Mouse (Mus musculus) liver, adult 2 months (tissue): ENCODE data around the gene Itsn1. TPM values are rescaled to one million over a fixed set of nuclear protein-coding genes. Genes with fewer than 3 reads are reported as not detected.

ENCODE experiments used
- DNase-seq: peaks from one replicate; pipeline ENCODE4 v3.0.0-alpha.2; 2011; ENCODE audit warnings: low read depth, low spot score; ENCODE audit errors: extremely low read depth
- H3K27ac ChIP-seq: fragments of 200-500 bp; replicated peaks from 2 replicates; pipeline ENCODE4 v1.5.1; 2012; ENCODE audit warnings: low read depth, mild to moderate bottlenecking, control low read depth, inconsistent platforms, low read length; ENCODE audit not compliant: insufficient read depth
- H3K27me3 ChIP-seq: fragments of 200-500 bp; 2 replicates; pipeline ENCODE4 v1.6.1; 2012; ENCODE audit warnings: mild to moderate bottlenecking, moderate library complexity, low read length, inconsistent platforms; ENCODE audit not compliant: control insufficient read depth, insufficient read depth
- H3K36me3 ChIP-seq: fragments of 200-500 bp; 2 replicates; pipeline ENCODE4 v1.6.1; 2012; ENCODE audit warnings: low read length, inconsistent platforms; ENCODE audit not compliant: control insufficient read depth, insufficient read depth
- H3K4me1 ChIP-seq: fragments of 200-500 bp; 2 replicates; pipeline ENCODE4 v1.6.1; 2011; ENCODE audit warnings: low read length; ENCODE audit not compliant: control insufficient read depth, insufficient read depth
- H3K4me3 ChIP-seq: fragments of 200-500 bp; 2 replicates; pipeline ENCODE4 v1.5.1; 2011; ENCODE audit warnings: low read depth, mild to moderate bottlenecking, control low read depth, low read length, moderate library complexity; ENCODE audit not compliant: insufficient read depth
- H3K79me2 ChIP-seq: fragments of 200-500 bp; 2 replicates; pipeline ENCODE4 v1.6.1; 2012; ENCODE audit warnings: inconsistent platforms, mild to moderate bottlenecking, low read length, moderate library complexity; ENCODE audit not compliant: control insufficient read depth, insufficient read depth
- H3K9ac ChIP-seq: fragments of 200-500 bp; 2 replicates; pipeline ENCODE4 v1.6.1; 2012; ENCODE audit warnings: low read depth, mild to moderate bottlenecking, control low read depth, inconsistent platforms, low read length
- CTCF ChIP-seq: fragments of 200-500 bp; IDR thresholded peaks from 2 replicates; pipeline ENCODE4 v1.5.1; 2011; ENCODE audit warnings: low read depth, low read length, control low read depth
- POLR2A ChIP-seq: fragments of 200-500 bp; IDR thresholded peaks from 2 replicates; pipeline ENCODE4 v1.6.1; 2011; ENCODE audit warnings: low read length, control low read depth; ENCODE audit not compliant: insufficient read depth; ENCODE audit errors: extremely low read depth
- whole genome bisulfite sequencing: fragments of 180-500 bp; shearing (Covaris S2); methylation state at CpG from one replicate; pipeline ENCODE4 v1.1.7; 2018; 5-methylcytosine and 5-hydroxymethylcytosine counted together
- polyA plus RNA-seq: library from polyadenylated mRNA; depleted of rRNA; stranded (reverse); fragments of >200 nt; gene quantifications from 2 replicates; pipeline ENCODE4 v1.2.3, GENCODE M21; 2012; rRNA removed
- total RNA-seq: library from RNA; depleted of rRNA; stranded (reverse); fragments of >200 nt; gene quantifications from 2 replicates; pipeline ENCODE4 v1.2.3, GENCODE M21; 2014; rRNA removed

The Itsn1 gene
- total and polyA plus RNA-seq, 2 experiments: 13.6 to 16.3 TPM

- no peaks in the 10 kb centered on the region for H3K4me1 ChIP-seq
- 76% methylated on average over 13 of the region's 13 CpGs for WGBS
- no peak for DNase-seq
These were observed 235.5 kb downstream of the Itsn1 start for GRCm38 (mm10) chr16:91964308-91965178.

GRCm38 (mm10) chr16:91968725-91969124 lies 239.6 kb downstream of the Itsn1 start:
- 77% methylated on average over 10 of the region's 10 CpGs for WGBS
- Histone ChIP-seq H3K9ac (no peak overlapping the region), H3K4me1 (0 out of 2 replicates have a peak, but pooled peaks cover 4% of the 10 kb centered on the region), H3K36me3 (no peaks in the 10 kb centered on the region), H3K27ac (no peak overlapping the region), H3K27me3 (no peaks in the 10 kb centered on the region), H3K79me2 (no peaks in the 10 kb centered on the region), H3K4me3 (no peak overlapping the region)
- TF ChIP-seq POLR2A (no peak), CTCF (no peak)
- DNase-seq: no peak

More at GRCm38 (mm10) chr16:91964308-91965178, 235.5 kb downstream of the Itsn1 start:
- TF ChIP-seq CTCF: no peak
- no peak for TF ChIP-seq POLR2A
- no peak overlapping the region for H3K27ac ChIP-seq
- no peak overlapping the region for H3K9ac ChIP-seq
- no peaks in the 10 kb centered on the region for H3K79me2 ChIP-seq
- H3K4me3 ChIP-seq: no peak overlapping the region
- H3K27me3 ChIP-seq: no peaks in the 10 kb centered on the region
- H3K36me3 ChIP-seq: no peaks in the 10 kb centered on the region

DNA sequence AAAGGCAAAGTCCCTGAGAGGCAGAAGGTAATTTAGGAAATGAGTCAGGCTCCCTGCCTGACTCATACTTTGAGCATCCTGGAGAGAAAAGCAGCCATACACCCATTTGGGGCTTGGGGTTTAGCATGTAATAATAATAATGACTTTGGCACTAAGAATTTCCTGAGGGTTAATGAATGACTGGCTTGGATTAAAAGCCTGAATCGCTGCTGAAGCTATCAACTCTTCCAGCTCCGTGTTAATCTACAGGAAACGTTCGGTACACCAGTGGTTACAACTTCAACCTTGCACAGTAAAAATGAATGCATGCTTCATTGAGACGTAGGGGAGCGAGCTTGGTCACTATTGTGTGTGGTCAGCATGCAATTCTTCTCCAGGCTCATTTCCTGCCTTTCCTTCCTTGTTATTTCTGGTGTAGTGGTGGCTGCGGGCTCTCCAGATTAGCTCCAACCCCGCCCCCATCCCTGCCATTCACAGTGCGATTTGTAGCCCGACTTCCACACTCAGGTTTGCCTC lies 240.5 kb downstream of the Itsn1 start:
- H3K27ac ChIP-seq: no peak overlapping the region; the same call in 1 of the 2 replicates
- 57% methylated on average over 10 of the region's 10 CpGs for WGBS
- TF ChIP-seq CTCF: no peak
- TF ChIP-seq POLR2A: no peak

More for the DNA sequence above, 240.5 kb downstream of the Itsn1 start:
- H3K36me3 ChIP-seq: no peaks in the 10 kb centered on the region
- H3K4me1 ChIP-seq: 0 out of 2 replicates have a peak, but pooled peaks cover 4% of the 10 kb centered on the region
- no peaks in the 10 kb centered on the region for H3K27me3 ChIP-seq
- H3K9ac ChIP-seq: no peak overlapping the region
- no peak overlapping the region for H3K4me3 ChIP-seq
- DNase-seq: no peak
- H3K79me2 ChIP-seq: no peaks in the 10 kb centered on the region

Other genes with a start within 250 kb of the Itsn1 start
- gene Ifnar1, start 244.0 kb upstream of the Itsn1 start, total RNA-seq: 26.4 and 28.3 TPM in 2 replicates
- 11.9 and 14.0 TPM in 2 replicates for gene Ifnar1, start 244.0 kb upstream of the Itsn1 start, polyA plus RNA-seq
- gene Ifngr2, start 182.2 kb upstream of the Itsn1 start, total RNA-seq: 8.2 and 10.4 TPM in 2 replicates
- 7.3 TPM in 2 replicates for gene Ifngr2, start 182.2 kb upstream of the Itsn1 start, polyA plus RNA-seq
- gene Tmem50b, start 131.5 kb upstream of the Itsn1 start, total RNA-seq: 3.0 and 3.4 TPM in 2 replicates
- gene Tmem50b, start 131.5 kb upstream of the Itsn1 start, polyA plus RNA-seq: 4.9 and 6.2 TPM in 2 replicates
- gene Dnajc28, start 110.3 kb upstream of the Itsn1 start, total RNA-seq: 8.9 and 11.3 TPM in 2 replicates
- gene Dnajc28, start 110.3 kb upstream of the Itsn1 start, polyA plus RNA-seq: 1.9 and 2.2 TPM in 2 replicates
- gene Gart, start 82.3 kb upstream of the Itsn1 start, total RNA-seq: 25.0 and 34.4 TPM in 2 replicates
- 21.3 and 23.9 TPM in 2 replicates for gene Gart, start 82.3 kb upstream of the Itsn1 start, polyA plus RNA-seq
- gene Son, start 81.8 kb upstream of the Itsn1 start, total RNA-seq: 106 and 111 TPM in 2 replicates
- 38.0 and 59.5 TPM in 2 replicates for gene Son, start 81.8 kb upstream of the Itsn1 start, polyA plus RNA-seq
- 2.3 and 3.0 TPM in 2 replicates for gene Donson, start 40.5 kb upstream of the Itsn1 start, total RNA-seq
- 1.6 and 2.9 TPM in 2 replicates for gene Donson, start 40.5 kb upstream of the Itsn1 start, polyA plus RNA-seq
- 23.1 and 24.6 TPM in 2 replicates for gene Cryzl1, start 306 bp upstream of the Itsn1 start, total RNA-seq
- gene Cryzl1, start 306 bp upstream of the Itsn1 start, polyA plus RNA-seq: 9.6 and 10.1 TPM in 2 replicates